Mouse (Mus musculus) cerebellum, adult 2 months (tissue): ENCODE measurements around the gene Dusp23. TPM values are rescaled to one million over a fixed set of nuclear protein-coding genes. Genes with fewer than 3 reads are reported as not detected.
A peak's percentile ranks its signal among the peaks of the same experiment; 100 is the strongest.

Experiments used
- DNase-seq, 2 experiments: peaks; one replicate each; pipeline ENCODE4 v3.0.0; 2021
- H3K27ac ChIP-seq: fragments of 200-500 bp; 2 replicates; pipeline ENCODE4 v1.5.1; 2012; ENCODE audit warnings: low read length, control low read depth, inconsistent platforms; ENCODE audit not compliant: insufficient read depth
- H3K27me3 ChIP-seq: fragments of 200-500 bp; 2 replicates; pipeline ENCODE4 v1.6.1; 2012; ENCODE audit warnings: inconsistent platforms, mild to moderate bottlenecking, low read length, moderate library complexity; ENCODE audit not compliant: control insufficient read depth, insufficient read depth
- H3K4me1 ChIP-seq: fragments of 200-500 bp; 2 replicates; pipeline ENCODE4 v1.6.1; 2011; ENCODE audit warnings: low read length; ENCODE audit not compliant: control insufficient read depth, insufficient read depth
- H3K4me3 ChIP-seq: fragments of 200-500 bp; replicated peaks from 2 replicates; pipeline ENCODE3; 2011; ENCODE audit warnings: mild to moderate bottlenecking, low read depth, low read length, control low read depth; ENCODE audit not compliant: insufficient read depth
- CTCF ChIP-seq: fragments of 200-500 bp; IDR thresholded peaks from 2 replicates; pipeline ENCODE4 v1.5.1; 2011; ENCODE audit warnings: low read depth, mild to moderate bottlenecking, control low read depth, low read length, moderate library complexity, borderline replicate concordance; ENCODE audit not compliant: insufficient read depth
- POLR2A ChIP-seq: fragments of 200-500 bp; IDR thresholded peaks from 2 replicates; pipeline ENCODE4 v1.6.1; 2011; ENCODE audit warnings: low read length, control low read depth, borderline replicate concordance; ENCODE audit not compliant: insufficient read depth
- WGBS: fragments of 180-500 bp; shearing (Covaris S2); methylation state at CpG from one replicate; pipeline ENCODE4 v1.1.7; 2018; 5-methylcytosine and 5-hydroxymethylcytosine counted together
- polyA plus RNA-seq: library from polyadenylated mRNA; depleted of rRNA; stranded (reverse); fragments of >200 nt; gene quantifications from 2 replicates; pipeline ENCODE4 v1.2.3, GENCODE M21; 2012

Gene Dusp23
- polyA plus RNA-seq, 1 experiment = 16.2 TPM

DNA sequence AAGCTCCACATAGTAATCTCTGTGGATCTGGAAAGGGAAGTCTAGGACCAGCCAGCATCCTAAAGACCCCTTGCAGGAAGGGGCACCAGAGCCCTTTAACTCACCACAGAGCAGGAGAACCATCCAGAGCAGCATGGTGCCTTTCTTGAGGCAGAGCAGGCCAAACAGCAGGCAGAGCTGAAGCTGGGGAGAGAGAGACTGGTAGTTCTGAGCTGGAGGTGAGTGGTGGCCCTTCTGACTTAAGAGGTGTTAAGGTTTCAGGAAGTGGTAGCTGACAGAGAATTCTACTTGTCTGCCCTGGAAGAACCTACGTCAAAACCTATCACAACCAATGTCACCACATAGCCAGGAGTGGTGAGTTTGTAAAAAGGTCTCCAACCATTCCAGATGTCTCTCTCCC lies 30.4 kb downstream of the Dusp23 start, which contains the start of gene Fcrl6:
Gene Fcrl6, minus strand, starts transcription at position 226 of the 400 bp plus-strand sequence.
- no peak within 1 kb of the TSS for H3K27ac ChIP-seq
- no peaks in the 10 kb centered on the region for H3K27me3 ChIP-seq
- no peaks in the 10 kb centered on the region for H3K4me1 ChIP-seq
- WGBS = 86% methylated on average over 1 of the region's 1 CpGs
- TF ChIP-seq CTCF (no peak), POLR2A (no peak)
- DNase-seq = no peak
- H3K4me3 ChIP-seq = no peak within 1 kb of the TSS

DNA sequence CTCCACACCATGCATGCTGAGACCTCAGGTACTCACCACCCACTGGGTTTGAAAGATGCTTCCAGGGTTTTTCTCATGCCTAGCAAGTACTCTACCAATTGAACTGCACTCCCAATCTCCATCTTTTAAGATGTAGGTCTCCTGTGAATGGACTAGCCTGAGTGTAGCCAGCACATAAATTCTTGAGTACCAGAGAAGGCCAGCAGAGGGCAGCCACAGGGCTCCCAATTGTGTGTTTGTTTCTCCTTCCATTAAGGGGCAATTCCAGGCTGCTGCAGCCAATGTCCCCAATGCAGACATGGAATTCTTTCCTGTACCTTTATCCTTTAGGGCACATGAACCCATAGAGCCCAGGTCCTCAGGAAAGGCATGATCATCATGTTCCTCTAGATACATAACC lies 38.3 kb downstream of the Dusp23 start:
- no peak overlapping the region for H3K27ac ChIP-seq
- DNase-seq = no peak

DNA sequence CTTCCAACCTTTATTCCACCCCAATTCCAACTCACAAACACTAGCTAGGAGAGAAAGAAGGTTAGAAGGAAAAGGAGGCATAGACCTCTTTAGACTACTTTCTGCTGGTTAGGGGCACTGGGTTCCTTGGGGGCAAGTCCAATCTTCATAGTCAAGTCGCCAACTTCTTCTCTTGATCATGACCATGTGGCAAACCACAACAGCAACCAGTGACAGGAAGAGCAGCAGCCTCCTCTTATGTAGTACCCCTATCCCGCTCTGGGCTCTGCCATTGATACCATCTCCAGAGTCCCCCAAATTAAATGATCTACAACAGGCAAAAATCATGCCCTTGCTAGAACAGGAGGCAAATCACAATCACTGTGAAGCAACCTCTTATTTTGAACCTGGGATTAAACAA lies 38.8 kb downstream of the Dusp23 start:
- 95% methylated on average over 2 of the region's 2 CpGs for WGBS
- no peak for DNase-seq
- Histone ChIP-seq H3K4me1 (no peaks in the 10 kb centered on the region), H3K27ac (no peak overlapping the region), H3K27me3 (no peaks in the 10 kb centered on the region), H3K4me3 (no peak overlapping the region)
- TF ChIP-seq CTCF (no peak), POLR2A (no peak)

More for the DNA sequence above, 38.3 kb downstream of the Dusp23 start:
- no peak for TF ChIP-seq POLR2A
- peak; percentile 39; the same call in 1 of the 2 replicates for TF ChIP-seq CTCF
- no peaks in the 10 kb centered on the region for H3K27me3 ChIP-seq
- H3K4me3 ChIP-seq = no peak overlapping the region
- H3K4me1 ChIP-seq = no peaks in the 10 kb centered on the region

DNA sequence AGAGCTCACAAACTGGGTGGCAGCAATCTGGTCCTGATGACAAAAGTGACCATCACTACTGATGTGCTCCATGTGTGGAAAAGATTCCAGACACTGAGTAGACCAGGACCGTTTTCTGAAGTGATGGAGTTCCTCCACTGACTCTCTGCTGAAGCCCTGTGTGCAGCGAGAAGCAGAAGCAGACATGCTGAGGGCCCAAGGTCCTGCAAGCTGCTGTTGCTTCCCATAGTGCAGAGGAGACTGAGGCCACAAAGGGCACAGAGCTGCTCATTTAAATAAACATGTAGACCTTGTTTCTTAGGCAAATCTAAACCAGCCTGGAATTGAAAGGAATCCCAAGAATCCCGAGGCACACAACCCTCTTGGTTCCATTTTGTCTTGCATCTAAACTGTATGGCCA lies 39.4 kb downstream of the Dusp23 start:
- TF ChIP-seq POLR2A (no peak), CTCF (no peak)
- Histone ChIP-seq H3K4me3 (no peak overlapping the region), H3K4me1 (no peaks in the 10 kb centered on the region), H3K27ac (no peak overlapping the region), H3K27me3 (no peaks in the 10 kb centered on the region)
- no peak for DNase-seq
- WGBS = 71% methylated on average over 3 of the region's 3 CpGs

DNA sequence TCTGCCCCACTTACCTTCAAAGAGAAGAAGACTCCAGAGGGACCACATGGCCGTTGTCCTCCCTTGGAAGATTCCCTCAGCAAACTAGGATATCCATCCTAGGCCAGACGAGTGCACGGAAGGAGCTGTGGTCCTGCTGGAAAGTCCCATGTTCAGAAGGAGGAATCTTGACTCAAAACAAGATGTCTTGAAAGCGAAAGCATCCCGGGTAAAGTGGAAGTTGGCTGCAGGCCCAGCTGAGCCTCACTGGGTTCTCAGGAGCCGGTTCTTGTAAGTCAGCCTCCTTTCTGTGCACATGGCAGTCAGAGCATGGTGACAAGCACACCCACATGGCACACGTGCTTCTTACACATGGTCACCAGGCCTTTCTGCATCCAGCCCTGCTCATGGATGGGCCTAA lies 42.4 kb downstream of the Dusp23 start, which contains the start of gene Slamf8:
Gene Slamf8, minus strand, starts transcription at position 184 of the 400 bp plus-strand sequence.
- Histone ChIP-seq H3K4me1 (peaks cover 7% of the 10 kb centered on the region), H3K27ac (no peak within 1 kb of the TSS), H3K27me3 (no peaks in the 10 kb centered on the region), H3K4me3 (no peak within 1 kb of the TSS)
- TF ChIP-seq CTCF (no peak), POLR2A (no peak)
- DNase-seq = no peak
- WGBS = 46% methylated on average over 7 of the region's 7 CpGs

DNA sequence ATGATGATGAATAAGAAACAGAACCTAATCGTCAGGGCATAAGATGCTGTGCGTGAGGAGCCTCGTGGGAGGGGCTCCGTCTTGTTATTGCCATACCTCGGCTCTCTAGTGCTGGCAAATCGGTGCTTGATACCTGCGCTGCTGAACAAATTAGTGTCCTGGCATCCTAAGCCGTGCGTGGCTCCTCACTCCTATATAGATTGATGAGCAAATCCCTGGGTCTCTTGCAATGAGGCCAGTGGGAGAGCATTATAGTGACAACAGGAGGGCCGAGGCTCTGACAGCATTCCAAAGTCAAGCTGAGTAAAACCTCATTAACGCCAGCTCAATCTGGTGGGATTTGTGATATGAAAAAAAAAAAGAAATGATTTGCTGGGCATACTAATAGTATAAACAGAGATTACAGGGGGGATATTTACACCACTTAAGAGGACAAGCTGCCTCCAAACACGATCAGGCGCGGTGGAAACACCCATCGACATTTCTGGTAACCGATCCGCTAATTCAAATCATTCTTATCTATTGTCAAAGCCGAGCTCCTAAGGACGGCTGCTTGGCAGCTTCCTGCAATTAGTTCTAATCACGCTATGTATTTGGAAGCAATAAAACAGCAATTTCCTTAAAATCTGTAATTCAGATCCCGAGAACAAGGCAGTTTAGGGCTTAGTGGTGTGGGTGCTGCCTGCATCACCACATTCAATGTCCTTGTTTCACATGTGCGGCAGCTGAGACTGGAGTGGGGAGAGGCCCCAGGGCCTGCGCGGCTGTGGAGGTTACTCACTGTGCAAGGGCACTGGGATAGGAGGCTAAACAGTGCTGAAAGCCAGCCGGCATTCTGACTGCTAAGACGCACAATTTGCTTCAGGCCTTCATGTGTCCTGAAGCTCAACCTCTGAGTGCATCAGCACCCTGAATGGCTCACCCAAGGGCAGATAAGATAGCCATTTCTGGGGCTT lies 46.9 kb downstream of the Dusp23 start:
- Histone ChIP-seq H3K4me3 (peak overlapping the region; percentile 23), H3K27me3 (no peaks in the 10 kb centered on the region), H3K27ac (no peak overlapping the region), H3K4me1 (peaks cover 11% of the 10 kb centered on the region)
- no peak for DNase-seq
- 31% methylated on average over 26 of the region's 26 CpGs for WGBS
- TF ChIP-seq POLR2A = no peak
- TF ChIP-seq CTCF = no peak

DNA sequence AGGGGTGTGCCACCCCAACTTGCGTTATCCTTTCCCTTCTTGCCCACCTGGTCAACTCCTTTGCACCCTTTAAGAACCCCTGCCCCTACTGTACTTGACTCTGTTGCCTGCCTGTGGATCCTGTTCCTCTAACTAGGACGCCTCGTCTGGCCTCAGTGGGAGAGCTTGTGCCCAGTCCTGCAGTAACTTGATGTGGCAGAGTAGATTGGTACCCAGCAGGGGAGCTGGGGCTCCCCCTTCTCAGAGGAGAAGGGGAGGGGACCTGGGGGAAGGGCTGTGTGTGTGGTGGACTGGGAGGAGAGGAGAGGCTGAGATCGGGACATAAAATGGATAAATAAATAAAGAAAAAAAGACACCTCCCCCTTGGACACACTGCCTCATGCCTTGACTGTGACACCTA lies 47.7 kb downstream of the Dusp23 start:
- no peak for TF ChIP-seq POLR2A
- TF ChIP-seq CTCF = no peak
- DNase-seq = no peak
- WGBS = 51% methylated on average over 4 of the region's 4 CpGs
- no peaks in the 10 kb centered on the region for H3K27me3 ChIP-seq
- H3K4me3 ChIP-seq = no peak overlapping the region
- H3K4me1 ChIP-seq = peaks cover 11% of the 10 kb centered on the region
- no peak overlapping the region for H3K27ac ChIP-seq

DNA sequence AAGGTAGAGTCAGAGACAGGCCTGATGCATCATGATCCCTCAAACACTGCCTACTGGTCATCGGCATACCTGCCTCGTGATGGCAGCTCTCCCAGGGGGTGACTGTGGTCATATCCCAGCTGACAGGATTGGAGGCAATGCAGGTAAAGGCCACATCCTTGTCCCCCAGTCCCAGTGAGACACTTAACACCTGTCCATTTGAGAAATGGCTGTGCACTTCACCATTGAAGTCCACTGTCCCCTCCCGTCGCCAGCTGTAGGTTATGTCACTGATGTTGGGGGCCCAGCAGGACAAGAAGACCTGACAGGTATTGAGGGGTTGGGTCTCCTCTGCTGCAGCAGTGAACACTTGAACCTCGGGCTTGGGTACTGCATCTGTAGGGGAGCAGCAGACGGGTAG lies 48.5 kb downstream of the Dusp23 start:
- peaks cover 11% of the 10 kb centered on the region for H3K4me1 ChIP-seq
- H3K27ac ChIP-seq = no peak overlapping the region
- H3K4me3 ChIP-seq = no peak overlapping the region
- no peaks in the 10 kb centered on the region for H3K27me3 ChIP-seq
- 90% methylated on average over 6 of the region's 6 CpGs for WGBS
- no peak for TF ChIP-seq CTCF
- no peak for TF ChIP-seq POLR2A
- no peak for DNase-seq
